Mouse (Mus musculus) ovary, postnatal 14 days (tissue): ENCODE measurements around the gene Fbxl20.

Experiments used
- DNase-seq: peaks from one replicate; pipeline ENCODE4 v3.0.0; 2022; ENCODE audit warnings: low spot score

The Fbxl20 gene

GRCm38 (mm10) chr11:98049672-98050519, 100.3 kb downstream of the Fbxl20 start:
- no peak for DNase-seq

- DNase-seq, result no peak
Measured at GRCm38 (mm10) chr11:98047745-98048144, 102.5 kb downstream of the Fbxl20 start.

- no peak for DNase-seq
Measured at GRCm38 (mm10) chr11:98046466-98046865, 103.7 kb downstream of the Fbxl20 start.

- no peak for DNase-seq
Measured at GRCm38 (mm10) chr11:98045596-98045995, 104.6 kb downstream of the Fbxl20 start.

GRCm38 (mm10) chr11:98044074-98044473, 106.1 kb downstream of the Fbxl20 start:
- no peak for DNase-seq

GRCm38 (mm10) chr11:98042741-98043140, 107.5 kb downstream of the Fbxl20 start:
- DNase-seq, result no peak

GRCm38 (mm10) chr11:98040975-98041374, 109.2 kb downstream of the Fbxl20 start:
- DNase-seq, result no peak

- DNase-seq, result no peak
Measured at GRCm38 (mm10) chr11:98037871-98038270, 112.3 kb downstream of the Fbxl20 start.

- DNase-seq, result no peak
Measured at GRCm38 (mm10) chr11:98035977-98036377, 114.2 kb downstream of the Fbxl20 start.

- DNase-seq, result no peak
Measured at GRCm38 (mm10) chr11:98034840-98035239, 115.4 kb downstream of the Fbxl20 start.

GRCm38 (mm10) chr11:98034061-98034460, 116.1 kb downstream of the Fbxl20 start:
- no peak for DNase-seq
